Mouse (Mus musculus): ENCODE results near the gene Cd37.

The Cd37 gene

DNA sequence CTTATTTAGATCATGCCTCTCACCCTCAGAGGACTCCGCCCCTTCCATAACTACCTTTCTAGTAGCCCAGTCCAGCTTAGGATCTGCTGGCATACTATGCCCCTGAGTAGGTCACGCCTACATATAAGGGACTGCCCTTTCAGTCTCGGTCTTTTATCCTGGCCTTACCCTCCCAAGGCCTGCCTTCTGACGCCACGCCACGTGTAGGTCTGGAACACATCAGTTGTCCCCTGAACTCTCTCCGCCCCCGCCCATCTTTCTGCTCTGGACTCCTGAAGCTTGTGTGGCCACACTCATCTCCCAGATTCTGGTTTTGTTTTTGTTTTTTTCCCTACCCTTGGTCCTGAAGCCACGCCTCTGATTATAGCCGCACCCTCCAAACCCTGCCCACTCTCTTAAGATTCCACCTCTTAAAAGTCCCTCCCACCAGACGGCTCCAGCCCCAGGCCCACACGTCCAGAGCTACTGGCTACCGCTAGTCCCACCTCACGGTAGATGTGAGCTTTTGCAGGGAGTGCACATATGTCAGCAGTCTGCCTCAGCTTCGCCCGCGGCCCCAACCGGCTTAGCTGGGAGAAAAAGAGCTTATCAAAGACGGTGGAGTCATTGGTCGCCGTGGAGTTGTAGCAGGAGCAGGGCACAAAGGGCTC, 3.9 kb downstream of the Cd37 start:
- peak; percentile 25 for DNase-seq (ENCODE audit: low spot score)

DNA sequence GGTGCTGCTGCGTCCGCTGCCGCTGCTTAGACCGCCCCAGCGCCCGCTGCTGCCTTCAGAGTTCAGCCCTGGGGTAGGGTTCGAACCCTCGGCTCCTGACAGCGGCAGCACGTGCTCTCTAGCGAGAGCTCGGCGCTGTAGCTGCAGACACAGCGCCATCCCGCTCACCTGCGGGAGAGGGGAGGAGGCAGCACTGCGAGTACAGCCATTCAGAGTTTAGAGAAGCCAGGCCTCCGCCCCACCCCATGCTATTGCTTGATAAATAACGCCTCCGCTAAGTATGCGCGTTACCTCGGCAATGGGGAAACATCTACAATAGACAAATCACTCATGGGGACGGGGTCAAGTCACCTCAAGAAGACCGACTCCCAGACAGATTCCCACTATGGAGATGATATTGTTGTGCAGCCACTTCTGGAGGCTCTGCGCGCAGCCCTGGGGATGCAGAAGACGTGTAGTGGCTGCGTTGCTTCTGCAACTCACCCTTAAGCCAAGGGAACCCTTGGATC, 4.5 kb downstream of the Cd37 start:
- no peak for DNase-seq (ENCODE audit: low spot score)

DNA sequence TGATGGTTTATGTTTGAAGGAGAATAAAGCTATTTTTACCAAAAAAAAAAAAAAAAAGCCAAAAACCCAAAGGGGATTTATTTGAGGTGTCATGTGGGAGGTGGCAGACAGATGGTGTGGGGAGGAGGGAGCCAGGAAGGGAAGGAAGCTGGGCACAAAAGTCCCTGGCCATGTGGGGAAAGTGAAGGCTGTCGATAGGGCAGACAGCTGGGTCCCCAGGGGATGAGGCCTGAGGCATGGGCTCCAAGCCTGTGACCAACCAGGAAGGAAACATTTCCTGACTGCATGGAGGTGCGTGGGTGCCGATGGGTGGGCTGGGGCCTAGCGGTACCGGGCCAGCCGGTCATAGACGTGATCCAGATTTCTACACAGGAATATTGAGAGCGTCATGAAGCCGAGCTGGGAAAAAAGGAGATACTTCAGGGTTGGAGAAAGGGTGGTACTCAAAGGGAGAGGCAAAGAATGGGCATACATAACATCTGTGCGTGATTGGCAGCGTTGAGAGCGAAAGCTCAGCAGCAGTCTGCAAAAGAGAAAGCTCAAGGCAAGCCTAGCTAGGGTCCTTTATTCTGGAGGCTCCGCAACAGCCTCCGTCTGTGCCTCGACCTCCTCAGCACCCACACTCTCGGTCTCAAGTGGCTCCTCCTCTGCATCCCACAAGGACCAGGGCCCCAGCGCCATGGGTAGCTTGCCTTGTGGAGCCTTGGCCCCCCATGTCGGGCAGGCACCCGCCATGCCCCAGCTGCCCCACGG, 5.2 kb downstream of the Cd37 start:
- DNase-seq (ENCODE audit: low spot score), result no peak

DNA sequence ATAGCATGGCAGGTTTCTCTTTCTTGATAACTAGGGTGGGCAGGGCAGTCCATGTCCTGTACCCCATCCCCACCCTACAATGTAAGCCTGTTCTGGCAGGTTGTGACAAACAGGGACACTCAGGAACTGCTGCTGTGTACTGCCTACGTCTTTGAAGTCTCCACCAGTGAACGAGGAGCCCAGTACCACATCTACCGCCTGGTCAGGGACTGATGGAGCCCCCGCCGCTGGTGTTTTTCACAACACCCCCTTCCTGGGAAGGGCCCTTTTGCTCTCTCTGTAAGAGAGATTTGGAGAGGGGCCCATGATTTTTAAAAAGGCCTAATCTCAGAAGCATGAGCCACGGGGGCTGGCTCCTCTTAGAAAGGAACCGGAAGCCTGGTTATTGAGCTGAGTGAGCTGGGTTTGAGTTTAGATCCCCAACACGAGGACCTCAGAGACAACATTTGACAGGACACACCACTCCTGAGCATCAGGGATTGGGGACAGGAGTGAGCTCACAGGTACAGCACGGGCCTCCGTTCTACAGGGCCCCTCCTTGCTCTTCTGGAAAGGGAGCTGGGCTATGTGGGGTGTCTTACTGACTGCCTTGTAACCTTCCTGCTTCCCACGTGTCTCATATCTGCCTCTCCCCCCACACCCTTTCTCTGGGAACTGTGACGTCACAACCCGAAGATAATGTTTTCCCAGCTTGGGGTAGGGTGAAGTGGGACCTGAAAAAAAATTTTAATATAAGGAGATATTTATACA, 6.0 kb downstream of the Cd37 start:
- no peak for DNase-seq (ENCODE audit: low spot score)

DNA sequence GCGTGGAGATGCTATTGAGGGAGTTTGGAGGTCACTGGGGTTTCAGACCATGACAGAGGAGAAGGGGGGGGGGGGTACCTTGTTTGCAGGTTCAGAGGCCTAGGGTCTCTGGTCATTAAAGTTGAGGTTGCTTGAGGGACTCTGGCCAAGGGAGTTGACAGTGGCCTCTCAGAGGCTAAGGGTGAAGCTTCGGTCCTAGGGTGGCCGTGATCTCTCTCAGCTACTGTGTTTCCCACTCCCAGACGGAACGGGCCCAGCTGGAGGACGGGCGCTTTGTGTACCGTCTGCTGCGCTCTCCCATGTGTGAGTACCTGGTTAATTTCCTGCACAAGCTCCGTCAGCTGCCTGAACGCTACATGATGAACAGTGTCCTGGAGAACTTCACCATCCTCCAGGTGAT, 7.0 kb downstream of the Cd37 start:
- no peak for DNase-seq (ENCODE audit: low spot score)

DNA sequence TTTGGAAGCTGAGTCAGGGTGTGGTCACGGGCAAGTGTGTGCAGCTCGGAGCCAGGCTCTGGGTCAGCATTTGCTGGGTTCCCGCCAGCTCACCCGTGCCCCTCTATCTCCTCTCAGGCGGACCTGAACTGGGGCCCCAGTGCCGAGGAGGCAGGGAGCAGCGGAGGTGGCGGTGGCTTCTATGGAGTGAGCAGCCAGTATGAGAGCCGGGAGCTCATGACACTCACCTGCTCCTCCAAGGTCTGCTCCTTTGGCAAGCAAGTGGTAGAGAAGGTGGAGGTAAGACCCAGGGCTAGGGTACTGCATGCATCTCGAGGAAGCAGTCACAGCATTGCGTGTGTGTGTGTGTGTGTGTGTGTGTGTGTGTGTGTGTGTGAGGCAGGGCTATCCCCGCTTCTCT, 7.7 kb downstream of the Cd37 start:
- no peak for DNase-seq (ENCODE audit: low spot score)

DNA sequence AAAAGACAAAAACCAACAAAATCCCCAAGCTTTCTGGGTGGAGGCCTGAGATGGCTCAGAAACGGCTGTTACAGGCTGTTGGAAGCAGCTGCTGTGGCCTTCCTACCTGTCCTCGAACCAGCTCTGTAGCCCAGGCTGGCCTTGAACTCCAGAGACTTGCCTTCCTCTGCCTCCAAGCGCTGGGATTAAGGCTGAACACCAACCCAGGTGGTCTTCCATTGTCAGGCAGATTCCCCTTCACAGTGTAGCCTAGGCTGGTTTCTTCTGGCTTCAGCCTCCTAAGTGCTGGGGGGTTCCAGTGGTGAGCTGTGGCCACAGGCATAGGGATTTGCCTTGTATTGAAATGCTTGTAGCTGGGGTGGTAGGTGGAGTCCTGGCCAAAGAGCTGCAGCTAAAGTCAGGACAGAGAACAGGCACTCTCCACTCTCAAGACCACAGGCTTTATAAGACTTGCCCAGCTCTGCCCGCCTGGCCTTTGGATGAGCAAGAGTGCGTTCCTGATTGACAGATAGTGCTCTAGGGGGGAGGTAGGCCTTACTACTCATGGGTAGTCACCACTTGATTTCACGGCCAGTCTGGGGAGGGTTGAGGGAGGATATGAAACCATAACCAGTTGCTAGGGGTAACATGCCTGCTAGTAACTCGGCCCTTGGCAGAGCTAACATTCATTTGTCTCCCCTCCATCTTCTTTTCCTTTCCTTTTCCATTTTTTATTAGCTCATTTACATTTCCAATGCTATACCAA, 9.3 kb downstream of the Cd37 start:
- DNase-seq (ENCODE audit: low spot score), result no peak

DNA sequence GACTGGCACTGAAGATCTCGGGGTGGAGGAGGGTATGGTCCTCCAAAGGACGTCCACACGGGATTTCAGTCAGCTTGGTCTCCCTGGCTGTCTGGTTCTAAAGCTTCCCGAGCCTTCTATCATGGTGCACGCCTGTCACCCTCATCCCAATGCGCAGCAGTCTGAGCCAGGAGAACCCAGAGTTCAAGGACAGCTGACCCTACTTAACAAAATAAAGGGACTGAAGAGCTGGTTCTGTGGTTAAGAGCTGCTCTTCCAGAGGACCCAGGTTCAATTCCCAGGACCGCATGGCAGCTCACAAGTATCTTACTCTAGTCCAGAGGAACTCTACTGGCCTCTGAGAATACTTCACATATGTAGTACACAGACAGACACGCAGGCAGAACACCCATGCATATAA, 9.9 kb downstream of the Cd37 start:
- no peak for DNase-seq (ENCODE audit: low spot score)

DNA sequence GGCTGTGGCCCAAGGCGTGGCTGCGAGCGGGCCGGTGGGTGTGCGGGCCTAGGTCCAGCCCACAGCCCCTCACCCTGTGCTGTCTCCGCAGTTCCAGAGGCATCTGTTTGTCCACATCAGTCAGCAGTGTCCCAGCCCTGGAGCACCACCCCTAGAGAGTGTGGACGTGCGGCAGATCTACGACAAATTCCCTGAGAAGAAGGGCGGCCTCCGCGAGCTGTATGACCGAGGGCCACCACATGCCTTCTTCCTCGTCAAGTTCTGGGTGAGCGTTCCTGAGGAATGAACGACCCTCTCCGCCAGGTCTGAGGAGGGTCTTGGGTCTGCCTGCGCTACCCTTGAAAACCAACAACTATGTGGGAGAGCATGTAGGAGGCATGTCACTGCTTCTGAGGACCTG, 10.4 kb downstream of the Cd37 start:
- DNase-seq (ENCODE audit: low spot score), result no peak

DNA sequence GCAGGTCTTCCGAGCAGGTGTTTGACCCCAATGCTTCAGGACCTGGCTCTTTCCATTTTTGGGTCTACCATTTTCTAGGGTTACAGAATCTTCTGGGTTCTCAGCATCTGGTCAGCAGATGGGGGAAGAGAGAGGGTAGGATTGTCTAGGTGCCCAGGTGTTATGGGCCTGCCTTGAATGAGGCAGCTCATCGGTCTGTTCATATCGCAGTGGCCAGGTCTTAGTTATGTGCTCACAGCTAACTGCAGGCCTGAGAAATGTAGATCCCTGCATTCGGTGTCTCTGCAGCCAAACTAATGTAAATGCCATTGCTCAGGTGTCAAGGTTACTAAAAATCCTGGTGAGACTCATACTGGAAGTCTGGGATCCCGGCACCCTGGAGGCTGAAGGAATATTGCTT, 12.5 kb downstream of the Cd37 start:
- no peak for DNase-seq (ENCODE audit: low spot score)

DNA sequence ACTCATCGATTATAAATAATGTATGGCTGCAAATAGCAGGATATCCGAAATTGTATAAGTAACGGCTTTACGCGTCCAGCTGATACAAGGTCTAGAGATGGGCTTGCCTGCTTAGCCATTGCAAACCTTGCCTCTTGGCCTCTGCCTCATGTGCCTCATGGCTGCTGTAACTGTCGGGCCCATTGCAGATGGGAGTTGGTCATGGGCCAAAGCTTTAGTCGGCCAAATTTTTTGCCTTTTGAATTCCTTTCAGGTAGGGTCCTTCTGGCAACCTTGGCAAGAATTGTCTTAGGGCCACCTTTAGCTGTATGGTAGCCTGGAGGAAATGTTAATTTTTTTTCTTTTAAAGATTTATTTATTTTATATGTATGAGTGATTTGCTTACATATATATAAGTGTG, 14.1 kb downstream of the Cd37 start:
- no peak for DNase-seq (ENCODE audit: low spot score)

DNA sequence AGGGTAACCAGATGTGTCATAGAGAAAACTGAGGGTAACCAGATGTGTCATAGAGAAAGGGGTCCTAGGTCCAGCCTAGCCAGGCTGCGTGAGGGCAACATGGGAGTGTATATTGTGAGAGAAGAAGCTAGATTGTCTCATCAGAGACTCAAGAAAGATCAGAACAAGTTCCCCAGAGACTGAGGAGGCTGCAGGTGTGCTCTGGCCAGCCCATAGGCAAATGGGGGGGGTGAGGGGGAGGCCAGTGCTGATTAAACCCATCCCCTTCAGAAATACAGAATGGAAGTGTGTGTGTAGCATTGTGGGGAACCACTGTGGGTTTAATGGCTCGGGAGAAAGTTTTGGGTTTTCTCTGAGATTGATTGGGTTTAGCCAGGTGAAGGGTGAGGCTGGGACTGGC, 17.2 kb downstream of the Cd37 start:
- no peak for DNase-seq (ENCODE audit: low spot score)

DNA sequence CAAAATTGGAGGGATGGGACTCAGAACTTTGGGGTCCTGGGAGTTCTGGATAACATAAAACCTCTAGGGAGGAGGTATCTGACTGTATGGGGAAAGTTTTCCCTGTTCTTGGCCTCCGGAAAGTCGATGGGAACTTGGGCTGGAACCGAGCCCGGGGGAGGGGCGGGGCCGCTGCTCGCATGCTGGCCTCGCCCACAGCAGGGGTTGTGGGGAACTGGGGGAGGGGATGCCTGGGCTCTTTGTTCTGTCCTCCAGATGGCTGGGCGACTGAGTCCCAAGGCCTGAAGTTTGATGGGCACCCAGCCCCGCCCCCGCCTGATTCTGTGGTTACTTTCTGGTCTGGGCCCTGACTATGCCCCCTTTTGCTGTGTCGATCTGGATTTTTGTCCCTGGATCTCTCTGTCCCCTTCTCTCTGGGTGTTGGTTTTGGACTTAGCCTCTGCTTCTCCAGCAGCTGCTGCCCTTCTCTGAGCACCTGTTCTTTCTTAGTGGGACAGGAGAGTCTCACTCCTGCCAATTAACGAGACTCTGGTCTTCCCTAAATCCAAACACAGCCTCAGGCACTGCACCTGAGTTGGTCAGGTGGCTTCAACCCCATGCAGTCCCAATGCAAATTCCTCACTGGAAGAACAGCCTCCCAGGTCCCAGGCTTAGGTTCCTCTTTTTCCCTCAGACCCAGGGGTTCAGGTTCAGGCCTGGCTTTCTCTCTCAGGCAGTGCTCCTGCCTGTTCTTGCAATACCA, 22.3 kb downstream of the Cd37 start:
- DNase-seq (ENCODE audit: low spot score), result peak; percentile 77

DNA sequence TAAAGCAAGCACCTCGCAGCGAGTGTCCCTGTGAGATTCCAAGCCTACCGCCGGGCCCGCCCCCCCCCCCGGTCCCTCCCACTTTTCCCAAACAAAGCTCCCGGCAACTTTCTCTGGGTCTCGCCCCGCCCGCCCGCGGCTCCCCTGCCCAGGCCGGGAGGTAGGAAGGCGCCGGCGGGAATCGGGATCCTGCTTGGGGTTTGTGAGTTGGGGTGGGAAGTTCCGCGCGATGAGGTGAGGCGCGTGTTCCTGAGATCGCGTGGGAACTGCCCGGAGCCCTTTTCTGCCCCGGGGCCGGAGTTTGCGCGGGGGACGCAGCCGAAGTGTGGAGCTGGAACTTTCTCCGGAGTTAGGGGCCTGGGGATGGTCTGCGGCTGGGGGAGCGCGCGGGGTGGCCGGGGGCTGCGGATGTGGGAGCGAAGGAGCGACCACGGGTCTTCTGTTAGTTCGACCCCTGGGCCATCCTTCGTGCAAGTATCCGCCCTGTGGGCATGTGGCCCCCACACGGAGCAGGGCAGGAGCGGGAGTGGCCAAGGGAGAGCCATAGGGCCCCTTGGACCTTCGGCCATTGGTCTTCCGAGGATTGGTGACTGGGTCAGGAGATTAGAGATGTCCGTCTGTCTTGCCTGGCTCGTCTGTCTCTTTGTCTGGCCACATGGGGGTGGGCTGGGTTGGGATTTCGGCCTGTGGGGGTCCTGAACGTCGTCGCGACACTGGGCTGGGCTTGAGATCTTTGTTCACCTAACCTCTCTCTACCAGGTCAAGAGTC, 23.1 kb downstream of the Cd37 start, which contains the start of gene Tead2:
Gene Tead2, plus strand, starts transcription at position 81 of the 769 bp plus-strand sequence.
- DNase-seq (ENCODE audit: low spot score), result peak; percentile 74

DNA sequence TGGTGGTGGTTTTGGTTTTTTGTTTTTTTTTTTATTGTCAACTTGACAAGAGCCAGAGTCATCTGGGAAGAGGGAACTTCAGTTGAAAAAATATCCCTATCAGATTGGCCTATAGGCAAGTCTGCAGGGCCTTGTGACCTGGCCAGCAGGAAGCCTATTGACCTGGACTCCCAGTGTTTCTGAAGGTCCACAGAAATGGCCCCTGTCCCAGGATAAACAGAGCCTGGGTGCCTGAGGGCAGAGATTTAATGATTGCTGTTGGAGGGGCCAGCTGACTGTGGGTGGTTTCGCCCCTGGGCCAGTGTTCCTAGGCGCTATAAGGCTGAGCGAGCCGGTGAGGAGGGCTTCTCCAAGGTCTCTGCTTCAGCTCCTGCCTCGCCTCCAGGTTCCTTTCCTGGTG, 25.2 kb downstream of the Cd37 start:
- DNase-seq (ENCODE audit: low spot score), result no peak

DNA sequence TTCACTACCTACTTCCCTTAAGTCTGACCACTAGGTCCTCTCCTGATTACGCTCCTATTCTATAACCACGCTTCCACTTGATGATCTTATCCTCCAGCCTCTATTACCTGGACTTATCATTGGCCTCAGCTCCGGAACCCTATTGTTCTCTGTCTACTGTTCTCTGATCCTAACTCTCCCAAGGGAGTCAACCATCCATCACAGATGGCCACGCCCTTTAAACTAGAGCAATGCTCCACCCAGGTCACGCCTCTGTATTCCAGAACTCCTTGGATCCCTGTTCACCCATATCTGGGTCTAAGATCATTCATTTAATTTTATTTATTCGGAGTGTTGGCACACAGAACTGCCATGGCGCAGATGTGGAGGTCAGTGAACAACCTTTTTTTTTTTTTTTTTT, 26.6 kb downstream of the Cd37 start:
- DNase-seq (ENCODE audit: low spot score), result no peak

DNA sequence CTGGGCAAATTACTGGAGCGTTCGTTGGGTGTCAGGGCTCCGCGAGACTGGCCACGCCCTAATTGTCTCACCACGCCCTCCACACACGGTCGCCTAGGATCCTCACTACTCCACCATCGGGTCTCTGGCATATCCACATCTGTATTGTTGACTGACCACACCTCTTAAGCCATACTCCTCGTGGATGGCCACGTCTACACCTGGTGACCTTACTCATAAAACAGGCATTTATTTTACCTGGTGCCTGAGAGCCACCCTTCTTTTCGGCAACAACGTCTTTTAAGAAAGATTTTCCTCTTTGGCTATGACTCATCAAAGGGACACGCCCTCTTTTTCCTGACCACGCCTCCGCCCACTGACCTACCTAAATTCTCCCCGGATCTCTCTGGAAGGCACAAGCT, 27.1 kb downstream of the Cd37 start, which contains the start of gene Dkkl1:
Gene Dkkl1, minus strand, starts transcription at position 297 of the 401 bp plus-strand sequence.
- no peak for DNase-seq (ENCODE audit: low spot score)

DNA sequence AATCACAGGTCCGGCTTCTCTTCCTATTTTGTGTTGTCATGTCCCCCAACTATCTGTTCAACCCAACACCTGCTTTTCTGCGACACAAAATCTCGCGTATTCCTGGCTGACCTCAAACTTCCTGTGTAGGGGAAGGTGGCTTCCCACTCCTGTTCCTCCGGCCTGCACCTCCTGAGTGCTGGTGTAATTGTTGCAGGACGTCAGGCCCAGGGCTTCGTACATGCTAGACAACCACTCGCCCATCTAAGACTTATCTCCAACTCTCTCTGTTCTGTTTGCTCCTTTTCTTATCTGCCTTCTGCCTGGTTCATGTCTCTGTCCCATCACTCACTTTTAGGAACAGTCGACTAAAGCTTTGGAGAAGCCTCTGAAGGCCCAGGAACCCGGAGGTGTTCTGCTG, 27.8 kb downstream of the Cd37 start:
- no peak for DNase-seq (ENCODE audit: low spot score)

DNA sequence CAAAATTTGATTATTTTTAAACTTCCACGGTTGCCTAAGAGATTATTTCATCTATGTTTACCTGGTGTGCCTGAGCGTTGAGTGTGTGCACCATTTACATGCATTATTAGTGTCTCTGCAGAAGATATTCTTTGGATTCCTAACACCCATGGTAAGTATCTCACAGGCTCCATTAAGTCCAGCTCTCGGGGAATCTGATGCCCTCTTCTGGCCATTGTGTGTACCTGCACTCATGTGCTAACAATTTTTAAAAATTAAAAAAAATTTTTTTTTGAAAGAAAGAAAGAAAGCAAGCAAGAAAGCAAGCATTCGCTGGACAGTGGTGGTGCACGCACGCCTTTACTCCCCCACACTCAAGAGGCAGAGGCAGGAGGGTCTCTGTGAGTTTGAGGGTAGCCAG, 30.7 kb downstream of the Cd37 start:
- no peak for DNase-seq (ENCODE audit: low spot score)

DNA sequence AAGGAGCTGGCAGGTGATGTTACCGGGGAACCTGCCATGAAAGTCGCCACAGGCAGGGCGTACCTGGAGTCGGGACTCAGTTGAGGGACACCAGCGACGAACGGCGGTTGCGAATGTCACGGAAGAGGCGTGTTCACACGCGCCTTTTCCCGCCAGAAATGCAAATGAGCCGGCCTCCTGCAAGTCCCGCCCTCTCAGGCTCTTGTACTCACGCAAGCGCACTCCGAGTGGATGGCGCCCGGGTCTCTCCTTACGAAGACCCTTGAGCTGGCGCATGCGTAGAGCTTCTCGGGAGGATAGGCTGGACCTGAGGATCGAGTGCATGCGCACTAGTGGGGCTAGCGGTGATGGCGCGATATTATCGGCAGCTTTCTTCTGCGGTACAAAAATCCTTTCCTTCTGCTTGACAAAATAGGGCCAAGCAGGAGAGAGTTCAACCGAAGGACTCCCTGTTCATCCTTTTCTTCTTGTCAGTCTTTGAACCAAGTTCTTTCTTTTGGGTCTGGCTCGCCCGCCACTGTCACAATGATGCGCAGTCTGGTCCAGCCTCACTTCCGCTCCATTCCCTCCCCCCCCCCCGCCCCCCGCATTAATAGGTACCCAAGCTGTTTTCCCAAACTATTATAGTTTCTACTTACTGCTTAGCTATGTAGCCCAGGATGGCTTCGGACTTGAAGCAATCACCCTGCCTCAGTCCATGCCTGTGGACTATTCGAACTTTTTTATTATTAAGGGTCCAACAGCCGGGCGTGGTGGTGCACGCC, 34.4 kb downstream of the Cd37 start, which contains the start of gene Ccdc155:
Gene Ccdc155, minus strand, starts transcription at position 513 of the 764 bp plus-strand sequence.
- DNase-seq (ENCODE audit: low spot score), result peak; percentile 88

Data from ovary, postnatal 36 days (tissue).